Mouse (Mus musculus): ENCODE measurements at regions not wholly inside any gene's neighbourhood (a gene's known extent, or its start where the extent isn't known, plus 50 kb on each side); places are given as distances from the start of the nearest gene placed in this dataset.

- in situ Hi-C loops (cut with MboI, MseI), result loop anchor here (25.0 kb wide), 1 partner anchor 420 kb away; no protein-coding TSS in a partner anchor
These were observed 90.5 kb downstream of the Minar1 start for GRCm38 (mm10) chr9:89532435-89532834.

- in situ Hi-C loops (cut with MboI, MseI), result no loop called here
These were observed 98.8 kb downstream of the Minar1 start for GRCm38 (mm10) chr9:89524137-89524536.

GRCm38 (mm10) chr9:89523705-89524104 lies 99.2 kb downstream of the Minar1 start:
- in situ Hi-C loops (cut with MboI, MseI), result no loop called here

- in situ Hi-C loops (cut with MboI, MseI), result no loop called here
These were observed 114.4 kb downstream of the Minar1 start for GRCm38 (mm10) chr9:89508407-89509101.

GRCm38 (mm10) chr9:89502083-89502482 lies 120.8 kb downstream of the Minar1 start:
- in situ Hi-C loops (cut with MboI, MseI), result no loop called here

GRCm38 (mm10) chr9:89497399-89497749 lies 125.6 kb downstream of the Minar1 start:
- in situ Hi-C loops (cut with MboI, MseI), result no loop called here

- in situ Hi-C loops (cut with MboI, MseI), result no loop called here
These were observed 126.1 kb downstream of the Minar1 start for GRCm38 (mm10) chr9:89496729-89497398.

- in situ Hi-C loops (cut with MboI, MseI), result no loop called here
These were observed 135.3 kb downstream of the Minar1 start for GRCm38 (mm10) chr9:89487601-89488000.

- in situ Hi-C loops (cut with MboI, MseI), result no loop called here
These were observed 143.5 kb downstream of the Minar1 start for GRCm38 (mm10) chr9:89479406-89479805.

GRCm38 (mm10) chr9:89461190-89461589 lies 161.7 kb downstream of the Minar1 start:
- in situ Hi-C loops (cut with MboI, MseI), result no loop called here

GRCm38 (mm10) chr9:89456666-89457065 lies 166.3 kb downstream of the Minar1 start:
- in situ Hi-C loops (cut with MboI, MseI), result no loop called here

GRCm38 (mm10) chr9:89449656-89450055 lies 173.3 kb downstream of the Minar1 start:
- in situ Hi-C loops (cut with MboI, MseI), result no loop called here
